Mouse (Mus musculus) limb, embryonic 11.5 days (tissue): ENCODE data around the gene Grip1. TPM values are rescaled to one million over a fixed set of nuclear protein-coding genes. Genes with fewer than 3 reads are reported as not detected.
A peak's percentile ranks its signal among the peaks of the same experiment; 100 is the strongest.

Experiments
- ATAC-seq: fragments of 200-750 bp; cut with Nextera tagmentation; 2 replicates; pipeline ENCODE4 v1.8.0; 2017; ENCODE audit warnings: low read depth; ENCODE audit not compliant: insufficient number of reproducible peaks, low FRiP score, low TSS enrichment
- DNase-seq: peaks from one replicate; pipeline ENCODE4 v3.0.0-alpha.2; 2015; ENCODE audit warnings: low spot score
- H3K27ac ChIP-seq: fragments of 300-500 bp; sonication (generic); replicated peaks from 2 replicates; pipeline ENCODE4 v1.5.1; 2014; ENCODE audit warnings: low read depth, mild to moderate bottlenecking, low read length
- H3K27me3 ChIP-seq: fragments of 300-500 bp; sonication (generic); 2 replicates; pipeline ENCODE4 v1.6.1; 2014; ENCODE audit warnings: mild to moderate bottlenecking, low read length, mixed read lengths; ENCODE audit not compliant: control insufficient read depth, insufficient read depth
- H3K36me3 ChIP-seq: fragments of 300-500 bp; sonication (generic); 2 replicates; pipeline ENCODE4 v1.6.1; 2014; ENCODE audit warnings: mild to moderate bottlenecking, low read length, moderate library complexity, mixed read lengths; ENCODE audit not compliant: control insufficient read depth, insufficient read depth
- H3K4me1 ChIP-seq: fragments of 300-500 bp; sonication (generic); 2 replicates; pipeline ENCODE4 v1.6.1; 2014; ENCODE audit warnings: low read length, mixed read lengths; ENCODE audit not compliant: control insufficient read depth, insufficient read depth
- H3K4me2 ChIP-seq: fragments of 300-500 bp; sonication (generic); 2 replicates; pipeline ENCODE4 v1.6.1; 2014; ENCODE audit warnings: low read depth, mild to moderate bottlenecking, moderate library complexity; ENCODE audit not compliant: severe bottlenecking
- H3K4me3 ChIP-seq: fragments of 300-500 bp; sonication (generic); 2 replicates; pipeline ENCODE4 v1.5.1; 2014; ENCODE audit warnings: low read depth, low read length
- H3K9ac ChIP-seq: fragments of 300-500 bp; sonication (generic); 2 replicates; pipeline ENCODE4 v1.6.1; 2014; ENCODE audit warnings: mild to moderate bottlenecking, low read length
- H3K9me3 ChIP-seq: fragments of 300-500 bp; sonication (generic); 2 replicates; pipeline ENCODE4 v1.6.1; 2016; ENCODE audit warnings: low read length; ENCODE audit not compliant: control insufficient read depth
- WGBS: fragments of 180-500 bp; shearing (Covaris S2); extraction: QIAGEN DNeasy Blood & Tissue Kit; methylation state at CpG from one replicate; pipeline ENCODE4 v1.1.7; 2014; 5-methylcytosine and 5-hydroxymethylcytosine counted together
- polyA plus RNA-seq: library from polyadenylated mRNA; unstranded; fragments of >200 nt; fragmentation: Nextera tagmentation; extraction: Ambion mirVana; gene quantifications from 2 replicates; pipeline ENCODE4 v1.2.1, GENCODE M21; 2014

The Grip1 gene
- polyA plus RNA-seq, 1 experiment from 2014 or later, result 3.7 TPM

GRCm38 (mm10) chr10:119628656-119629055, 175.0 kb downstream of the Grip1 start:
- 0 out of 2 replicates have a peak, but pooled peaks cover 3% of the 10 kb centered on the region for H3K4me1 ChIP-seq
- 82% methylated on average over 4 of the region's 4 CpGs for WGBS

GRCm38 (mm10) chr10:119630401-119630800, 176.8 kb downstream of the Grip1 start:
- no peak for DNase-seq
- no peaks in the 10 kb centered on the region for H3K27me3 ChIP-seq
- no peaks in the 10 kb centered on the region for H3K9me3 ChIP-seq
- H3K27ac ChIP-seq, result no peak overlapping the region
- H3K4me3 ChIP-seq, result no peak overlapping the region
- no peak overlapping the region for H3K9ac ChIP-seq
- H3K36me3 ChIP-seq, result no peaks in the 10 kb centered on the region
- 0 out of 2 replicates have a peak, but pooled peaks cover 3% of the 10 kb centered on the region for H3K4me1 ChIP-seq
- 76% methylated on average over 5 of the region's 5 CpGs for WGBS
- no peak for ATAC-seq
- no peak overlapping the region for H3K4me2 ChIP-seq

More at GRCm38 (mm10) chr10:119628656-119629055, 175.0 kb downstream of the Grip1 start:
- DNase-seq (no peak), ATAC-seq (no peak)
- Histone ChIP-seq H3K4me2 (no peak overlapping the region), H3K27ac (no peak overlapping the region), H3K9ac (no peak overlapping the region), H3K27me3 (no peaks in the 10 kb centered on the region), H3K9me3 (no peaks in the 10 kb centered on the region), H3K36me3 (no peaks in the 10 kb centered on the region), H3K4me3 (no peak overlapping the region)

GRCm38 (mm10) chr10:119631966-119632365, 178.3 kb downstream of the Grip1 start:
- Histone ChIP-seq H3K4me3 (no peak overlapping the region), H3K9me3 (no peaks in the 10 kb centered on the region), H3K4me1 (0 out of 2 replicates have a peak, but pooled peaks cover 3% of the 10 kb centered on the region), H3K27ac (no peak overlapping the region), H3K36me3 (no peaks in the 10 kb centered on the region), H3K27me3 (no peaks in the 10 kb centered on the region), H3K4me2 (no peak overlapping the region), H3K9ac (no peak overlapping the region)
- 30% methylated on average over 9 of the region's 9 CpGs for WGBS
- no peak for ATAC-seq
- no peak for DNase-seq

- Histone ChIP-seq H3K4me3 (no peak overlapping the region), H3K9ac (no peak overlapping the region), H3K4me2 (no peak overlapping the region), H3K9me3 (no peaks in the 10 kb centered on the region), H3K27me3 (no peaks in the 10 kb centered on the region), H3K27ac (no peak overlapping the region), H3K36me3 (no peaks in the 10 kb centered on the region), H3K4me1 (0 out of 2 replicates have a peak, but pooled peaks cover 3% of the 10 kb centered on the region)
- ATAC-seq, result no peak
- DNase-seq, result no peak
- whole genome bisulfite sequencing, result 78% methylated on average over 6 of the region's 6 CpGs
Observed at GRCm38 (mm10) chr10:119634544-119634943, 180.9 kb downstream of the Grip1 start.

GRCm38 (mm10) chr10:119640534-119640933, 186.9 kb downstream of the Grip1 start:
- Histone ChIP-seq H3K9ac (no peak overlapping the region), H3K36me3 (no peaks in the 10 kb centered on the region), H3K27me3 (no peaks in the 10 kb centered on the region), H3K4me1 (peaks cover 5% of the 10 kb centered on the region; the same call in 1 of the 2 replicates), H3K4me2 (no peak overlapping the region), H3K4me3 (no peak overlapping the region), H3K9me3 (no peaks in the 10 kb centered on the region), H3K27ac (no peak overlapping the region)
- ATAC-seq (no peak), DNase-seq (no peak)
- WGBS, result 87% methylated on average over 10 of the region's 10 CpGs

- DNase-seq, result no peak
- Histone ChIP-seq H3K36me3 (no peaks in the 10 kb centered on the region), H3K9ac (no peak overlapping the region), H3K4me1 (peaks cover 5% of the 10 kb centered on the region; the same call in 1 of the 2 replicates), H3K4me2 (no peak overlapping the region), H3K27me3 (no peaks in the 10 kb centered on the region), H3K4me3 (no peak overlapping the region), H3K27ac (no peak overlapping the region), H3K9me3 (no peaks in the 10 kb centered on the region)
- no peak for ATAC-seq
- 82% methylated on average over 12 of the region's 12 CpGs for WGBS
Observed at GRCm38 (mm10) chr10:119641011-119641410, 187.4 kb downstream of the Grip1 start.

DNA sequence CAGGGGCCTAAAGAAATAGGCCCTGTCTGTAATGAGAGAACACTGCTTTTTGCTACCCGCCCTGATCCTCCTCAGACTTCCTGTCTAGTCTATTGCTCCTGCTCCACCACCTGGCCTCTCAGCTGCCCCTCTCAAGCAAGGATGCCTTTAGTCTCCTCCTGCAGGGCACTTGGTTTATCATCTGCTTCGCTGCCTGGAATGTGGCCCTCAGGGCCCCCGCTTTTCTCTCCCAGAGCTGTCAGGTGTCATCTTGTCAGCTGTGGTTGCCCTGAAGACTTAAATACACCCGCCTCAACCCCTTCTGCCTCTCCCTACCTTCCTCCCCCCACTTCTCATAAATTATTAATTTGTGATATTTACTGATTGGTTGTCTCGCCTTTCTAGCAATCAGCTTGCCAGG, 190.7 kb downstream of the Grip1 start:
- H3K4me1 ChIP-seq, result peaks cover 5% of the 10 kb centered on the region; the same call in 1 of the 2 replicates
- no peaks in the 10 kb centered on the region for H3K36me3 ChIP-seq
- no peak for DNase-seq
- H3K27ac ChIP-seq, result no peak overlapping the region
- H3K4me3 ChIP-seq, result no peak overlapping the region
- no peak overlapping the region for H3K4me2 ChIP-seq
- no peak for ATAC-seq
- H3K27me3 ChIP-seq, result no peaks in the 10 kb centered on the region
- WGBS, result 36% methylated on average over 5 of the region's 5 CpGs
- H3K9ac ChIP-seq, result no peak overlapping the region
- H3K9me3 ChIP-seq, result no peaks in the 10 kb centered on the region

DNA sequence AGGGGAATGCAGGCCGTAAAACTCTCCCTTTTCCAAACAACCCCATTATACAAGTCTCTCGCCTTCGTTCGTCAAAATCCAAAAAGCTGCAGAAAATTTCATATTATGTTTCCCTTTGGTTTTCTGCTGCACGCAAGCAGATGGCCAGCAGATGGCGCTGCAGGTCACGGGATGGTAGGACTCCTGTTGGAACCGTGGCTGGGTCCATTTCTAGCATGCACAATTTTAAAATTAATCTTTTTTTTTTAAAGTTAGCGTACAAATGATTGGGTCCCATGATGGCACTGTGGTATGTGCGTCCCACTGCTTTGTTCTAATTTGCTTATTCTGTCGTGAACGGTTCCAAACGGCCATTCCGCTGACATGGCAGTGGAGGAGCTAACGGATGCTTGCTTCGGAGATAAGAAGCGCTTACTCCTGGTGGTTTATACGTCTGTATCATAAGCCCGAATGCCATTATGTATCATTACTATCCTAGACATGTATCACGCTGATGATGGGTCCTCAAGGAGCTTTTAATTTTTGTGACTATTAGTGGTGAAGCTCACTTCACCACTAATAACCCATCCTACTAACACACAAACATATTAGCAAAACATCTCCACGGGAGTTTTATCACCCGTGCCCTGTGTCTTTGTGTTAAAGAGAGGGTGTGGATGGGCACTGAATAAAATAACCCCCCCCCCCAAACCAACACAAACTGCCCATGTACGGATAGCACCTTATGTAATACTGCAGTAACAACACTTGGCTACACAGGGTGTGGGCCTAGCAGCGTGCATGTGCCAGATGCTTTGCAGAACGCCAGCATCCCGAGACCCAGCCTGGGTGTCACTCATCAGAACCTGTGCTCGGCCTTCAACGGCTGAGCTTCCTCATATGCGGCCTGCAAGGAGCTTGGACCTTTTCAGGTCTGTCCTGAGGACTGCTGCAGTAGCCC, 193.1 kb downstream of the Grip1 start:
- no peak overlapping the region for H3K4me2 ChIP-seq
- no peak overlapping the region for H3K9ac ChIP-seq
- H3K9me3 ChIP-seq, result no peaks in the 10 kb centered on the region
- H3K27me3 ChIP-seq, result no peaks in the 10 kb centered on the region
- DNase-seq, result peak; percentile 84
- peaks cover 5% of the 10 kb centered on the region; the same call in 1 of the 2 replicates for H3K4me1 ChIP-seq
- no peaks in the 10 kb centered on the region for H3K36me3 ChIP-seq
- no peak overlapping the region for H3K27ac ChIP-seq
- 65% methylated on average over 29 of the region's 29 CpGs for WGBS
- no peak for ATAC-seq
- H3K4me3 ChIP-seq, result no peak overlapping the region
